Mouse (Mus musculus) embryo, embryonic 11 days (tissue): ENCODE data around the gene Spg7.
"Not testable (repeated sequence)": the region's sequence is repeated elsewhere in the genome, so short reads cannot be mapped to it uniquely, and the experiment has no call there.

Source experiments
- DNase-seq: peaks from one replicate; pipeline ENCODE4 v3.0.0-alpha.2; 2015

Gene Spg7

DNA sequence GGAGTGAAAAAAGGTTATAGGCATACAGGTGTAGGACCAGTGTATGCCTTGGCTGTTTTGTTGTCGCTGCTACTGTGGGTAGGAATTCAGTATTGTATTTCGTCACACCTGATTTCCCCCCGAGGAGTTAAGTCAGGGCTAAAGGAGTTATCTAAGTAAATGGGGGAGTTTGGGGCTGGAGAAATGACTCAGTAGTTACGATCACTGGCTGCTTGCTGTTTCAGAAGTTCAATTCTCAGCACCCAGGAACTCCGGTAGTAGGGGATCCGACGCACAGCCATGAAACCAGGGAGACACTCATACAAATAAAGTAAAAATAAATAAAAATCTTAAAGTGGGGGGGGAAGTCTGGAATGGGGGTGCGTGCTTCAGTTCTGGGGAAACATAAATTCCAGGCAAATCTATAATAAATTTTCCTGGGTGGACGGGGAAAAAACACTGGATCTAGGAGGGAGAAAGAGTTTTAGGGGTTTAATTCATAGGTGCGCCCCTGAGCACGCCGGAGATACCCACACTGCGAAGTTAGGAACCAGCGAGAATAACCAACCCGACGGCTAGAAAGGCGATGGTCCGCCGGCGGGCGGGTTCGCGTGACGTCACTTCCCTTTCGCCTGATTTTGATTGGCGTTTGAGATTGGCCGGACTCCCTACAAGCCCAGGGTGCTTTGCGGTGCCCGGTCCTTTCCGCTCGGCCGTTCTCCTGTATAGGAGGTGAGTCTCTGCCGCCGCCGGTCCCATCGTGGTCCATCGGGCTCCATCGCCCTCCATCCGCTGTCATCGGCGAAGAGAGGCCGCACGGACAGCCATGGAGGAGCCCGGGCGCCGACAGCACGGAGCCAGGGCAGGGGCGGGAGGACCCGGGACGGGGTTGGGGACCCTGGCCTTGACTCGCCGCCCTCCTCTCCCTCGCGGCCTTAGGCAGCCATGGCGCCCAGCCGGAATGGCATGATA, 39.3 kb downstream of the Spg7 start, which contains the start of gene Rpl13:
Rpl13 (plus strand) TSS at position 616 of the 951 bp plus-strand sequence.
- peak; percentile 98 for DNase-seq

DNA sequence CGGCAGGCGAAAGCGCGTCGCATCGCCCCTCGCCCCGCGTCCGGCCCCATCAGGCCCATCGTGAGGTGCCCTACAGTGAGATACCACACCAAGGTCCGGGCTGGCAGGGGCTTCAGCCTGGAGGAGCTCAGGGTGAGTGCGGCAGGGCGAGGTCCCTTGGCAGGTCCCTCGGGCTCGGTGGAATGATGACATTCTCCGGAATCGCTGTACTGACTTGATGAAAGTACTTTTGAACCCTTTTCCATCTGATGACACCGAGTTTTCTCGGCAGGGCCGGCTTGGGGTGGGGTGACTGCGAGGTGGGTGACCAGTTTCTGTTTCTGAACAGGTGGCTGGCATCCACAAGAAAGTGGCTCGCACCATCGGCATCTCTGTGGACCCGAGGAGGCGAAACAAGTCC, 40.1 kb downstream of the Spg7 start:
- not testable (repeated sequence) for DNase-seq

DNA sequence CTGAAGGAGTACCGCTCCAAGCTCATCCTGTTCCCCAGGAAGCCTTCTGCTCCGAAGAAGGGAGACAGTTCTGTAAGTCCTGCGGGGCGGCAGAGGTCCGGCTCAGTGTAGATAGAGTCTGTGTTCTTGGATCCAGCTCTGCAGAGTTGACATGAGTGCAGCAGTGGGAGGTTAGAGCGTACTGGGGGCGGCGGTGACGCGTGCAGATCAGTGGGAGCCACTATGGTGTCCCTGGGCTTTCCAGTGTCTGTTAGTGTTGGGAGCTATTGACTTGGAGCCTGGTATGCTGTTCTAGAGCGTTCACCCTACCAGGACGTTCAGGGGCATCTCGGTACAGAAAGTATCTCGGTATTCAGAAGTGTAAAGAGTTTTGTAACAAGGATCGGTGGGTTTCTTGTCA, 40.5 kb downstream of the Spg7 start:
- DNase-seq: no peak

DNA sequence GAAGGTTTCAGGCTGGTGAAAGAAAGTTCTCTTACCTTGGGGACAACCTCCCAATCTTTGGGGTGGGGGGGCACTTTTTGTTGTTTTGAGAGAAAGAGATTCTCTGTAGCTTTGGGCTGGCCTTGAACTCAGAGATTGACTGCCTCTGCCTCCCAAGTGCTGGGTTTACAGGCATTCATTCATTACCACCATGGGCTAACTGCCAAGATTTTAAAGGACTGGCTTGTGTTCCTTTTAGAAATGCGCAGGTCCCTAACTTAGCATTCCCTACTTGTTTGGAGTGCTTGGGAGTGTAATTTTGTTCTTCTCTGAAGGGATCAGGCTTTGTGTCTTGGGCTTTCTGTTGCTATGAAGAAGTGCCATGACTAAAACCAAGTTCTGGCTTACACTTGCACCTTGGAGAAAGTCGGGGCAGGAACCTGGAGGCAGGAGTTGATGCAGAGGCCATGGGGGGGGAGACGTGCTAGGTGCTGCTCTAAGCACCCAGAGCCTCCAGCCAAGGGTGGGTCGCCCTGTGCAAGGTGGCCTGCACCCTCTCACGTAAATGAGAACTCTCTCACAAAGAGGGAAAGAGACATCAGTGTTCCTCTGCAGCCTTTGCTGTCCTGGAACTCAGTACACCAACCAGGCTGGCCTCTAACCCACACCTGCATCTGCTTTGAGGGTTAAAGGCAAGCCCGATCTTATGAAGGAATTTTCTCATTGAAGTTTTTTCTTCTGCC, 41.5 kb downstream of the Spg7 start:
- DNase-seq: no peak

DNA sequence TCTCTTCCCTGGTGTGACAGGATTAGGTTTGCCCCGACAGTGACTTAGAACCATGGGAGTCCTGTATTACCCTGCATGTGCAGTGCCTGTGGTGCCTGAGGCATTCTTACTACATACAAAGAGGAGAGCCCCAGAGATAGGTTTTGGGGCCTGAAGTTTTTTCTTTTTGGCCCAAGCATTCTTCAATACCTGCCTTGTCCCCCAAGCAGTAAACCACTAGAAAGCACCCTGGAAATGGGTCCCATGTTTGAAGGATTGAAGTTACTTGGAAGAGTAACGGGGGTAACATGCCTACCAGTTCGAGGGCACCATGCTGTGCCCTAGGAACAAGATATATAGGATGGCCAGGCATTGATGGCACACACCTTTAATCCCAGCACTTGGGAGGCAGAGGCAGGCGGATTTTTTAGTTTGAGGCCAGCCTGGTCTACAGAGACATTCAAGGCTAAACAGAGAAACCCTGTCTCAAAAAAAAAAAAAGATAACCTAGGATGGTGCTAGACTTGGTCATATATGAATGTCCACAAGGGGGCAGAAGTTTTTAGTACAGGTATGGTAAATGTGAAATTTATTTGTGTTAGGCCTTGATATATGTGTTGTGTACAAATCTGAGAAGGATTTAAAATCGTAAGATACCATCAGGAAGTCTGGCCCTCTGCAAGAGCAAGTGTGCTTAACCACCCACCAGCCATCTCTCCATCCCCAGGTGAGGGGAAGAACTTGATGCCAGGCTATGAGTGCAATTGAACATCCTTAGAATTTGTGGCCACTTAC, 43.0 kb downstream of the Spg7 start:
- DNase-seq: peak; percentile 78

DNA sequence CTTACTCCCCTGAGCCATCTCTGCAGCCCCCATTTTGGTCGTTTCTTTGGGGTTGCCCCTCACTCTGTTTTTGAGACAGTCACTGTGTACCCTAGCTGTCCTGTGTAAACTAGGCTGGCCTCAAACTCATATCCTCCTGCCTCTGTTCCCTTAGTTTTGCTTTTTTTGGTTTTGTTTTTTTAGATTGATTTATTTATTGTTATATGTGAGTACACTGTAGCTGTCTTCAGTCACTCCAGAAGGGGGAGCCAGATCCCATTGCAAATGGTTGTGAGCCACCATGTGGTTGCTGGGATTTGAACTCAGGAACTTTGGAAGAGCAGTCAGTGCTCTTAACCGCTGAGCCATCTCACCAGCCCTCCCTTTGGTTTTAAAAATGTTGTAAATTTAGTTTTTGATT, 43.8 kb downstream of the Spg7 start:
- DNase-seq: peak; percentile 42

DNA sequence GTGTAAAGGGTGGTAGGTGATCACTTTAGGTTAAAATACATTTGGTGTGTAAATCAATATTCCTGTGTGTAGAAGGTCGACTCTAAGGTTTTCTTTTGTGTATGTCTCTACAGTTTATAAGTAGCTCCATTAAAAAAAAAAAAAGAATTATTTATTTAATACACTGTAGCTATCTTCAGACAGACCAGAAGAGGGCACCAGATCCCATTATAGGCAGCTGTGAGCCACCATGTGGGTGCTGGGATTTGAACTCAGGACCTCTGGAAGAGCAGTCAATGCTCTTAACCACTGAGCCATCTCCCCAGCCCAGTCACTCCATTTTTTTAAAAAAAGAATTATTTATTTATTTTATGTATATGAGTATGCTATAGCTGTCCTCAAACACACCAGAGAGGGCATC, 45.3 kb downstream of the Spg7 start:
- DNase-seq: no peak

DNA sequence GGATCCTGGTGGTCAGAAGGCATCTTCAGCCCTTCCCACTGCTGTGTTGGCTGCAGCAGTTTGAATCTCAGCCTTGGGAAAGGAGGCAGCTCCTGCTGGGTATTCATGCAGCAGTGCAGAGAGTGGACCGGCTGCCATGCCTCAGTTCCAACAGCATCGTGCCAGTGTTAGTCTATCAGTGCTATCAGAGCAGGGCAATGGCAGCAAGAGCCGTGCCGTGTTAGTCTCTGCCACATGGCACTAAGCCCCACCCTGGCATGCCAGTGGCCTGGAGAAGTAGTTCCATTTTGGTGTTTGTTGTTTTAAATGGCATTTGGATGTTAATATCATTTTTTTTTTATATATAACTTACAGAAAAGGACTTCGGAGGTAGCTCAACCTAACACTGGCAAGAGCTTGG, 46.2 kb downstream of the Spg7 start:
- DNase-seq: no peak

DNA sequence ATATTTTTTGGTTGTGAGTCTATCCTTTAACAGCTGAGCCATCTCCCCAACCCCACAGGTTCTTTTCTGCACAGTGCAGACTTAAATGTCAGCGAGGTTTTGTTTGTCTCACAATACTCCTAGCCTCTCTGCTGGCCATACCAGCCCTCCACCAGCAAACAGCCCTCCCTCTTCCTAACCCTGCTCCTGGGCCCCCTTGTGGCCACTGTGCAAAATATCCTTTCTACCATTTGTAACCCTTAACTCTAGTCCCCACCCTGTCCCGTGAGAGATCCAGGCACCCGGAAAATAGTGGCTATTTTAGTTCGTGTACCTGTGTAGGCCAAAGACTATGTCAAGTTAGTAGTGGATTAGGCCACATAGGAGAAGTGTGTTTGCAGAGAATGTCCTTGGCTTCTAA, 47.9 kb downstream of the Spg7 start:
- peak; percentile 73 for DNase-seq

DNA sequence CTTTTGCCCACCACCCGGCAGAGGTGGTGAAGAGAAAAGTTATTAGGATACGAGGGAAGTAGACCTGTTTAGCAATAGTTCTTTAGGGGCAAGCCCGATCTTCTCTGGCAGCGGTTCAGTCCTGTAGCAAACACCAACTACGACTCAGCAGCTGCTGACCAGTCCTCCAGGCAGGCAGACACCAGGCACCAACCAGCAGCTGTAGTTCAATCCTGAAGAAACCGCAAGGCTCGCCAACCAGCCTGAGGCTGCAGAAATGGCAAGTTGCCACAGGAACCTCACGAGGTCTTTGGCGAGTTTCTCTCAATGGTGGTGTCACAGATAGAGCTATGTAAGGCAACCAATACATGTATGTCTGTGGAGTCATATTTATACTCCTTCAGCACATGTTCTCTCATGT, 50.1 kb downstream of the Spg7 start:
- no peak for DNase-seq

DNA sequence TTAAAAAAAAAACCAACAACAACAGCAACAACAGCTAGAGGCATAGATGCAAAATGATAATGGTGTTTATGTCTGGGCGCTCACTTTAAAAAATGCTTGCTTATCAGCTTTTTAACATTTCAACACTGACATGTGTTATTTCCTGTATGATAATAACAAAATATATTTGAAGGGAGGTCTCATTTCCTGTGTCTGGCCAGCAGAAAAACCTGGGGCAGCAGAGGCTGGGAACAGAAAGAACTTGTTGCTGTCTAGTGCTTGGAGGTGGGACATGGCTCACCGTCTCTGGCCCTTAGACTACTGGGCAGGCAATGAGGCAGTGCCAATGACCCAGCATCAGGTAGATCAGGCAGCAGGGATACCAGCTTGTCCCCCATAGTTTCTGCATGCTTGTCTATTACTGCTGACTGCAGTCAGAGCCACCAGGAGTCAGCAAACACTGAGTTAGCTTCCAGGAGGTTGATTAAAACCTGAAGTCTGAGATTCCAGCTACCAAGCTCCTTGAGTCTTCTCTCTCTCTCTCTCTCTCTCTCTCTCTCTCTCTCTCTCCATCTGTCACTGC, 51.2 kb downstream of the Spg7 start:
- DNase-seq: no peak

DNA sequence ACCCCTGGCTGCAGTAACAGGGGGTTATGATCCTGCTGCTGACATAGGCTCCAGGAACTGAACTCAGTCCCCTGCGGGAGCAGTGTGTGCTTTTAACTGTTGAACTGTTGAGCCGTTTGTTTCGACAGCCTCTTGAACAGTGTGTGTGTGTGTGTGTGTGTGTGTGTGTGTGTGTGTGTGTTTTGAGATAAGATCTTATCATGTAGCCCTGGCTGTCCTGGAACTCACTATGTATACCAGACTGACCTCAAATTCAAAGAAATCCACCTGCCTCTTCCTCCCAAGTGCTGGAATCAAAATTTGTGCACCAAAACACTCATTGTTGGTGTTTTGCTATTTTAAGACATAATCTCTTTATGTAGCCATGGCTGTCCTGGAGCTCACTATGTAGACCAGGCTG, 51.9 kb downstream of the Spg7 start:
- no peak for DNase-seq

DNA sequence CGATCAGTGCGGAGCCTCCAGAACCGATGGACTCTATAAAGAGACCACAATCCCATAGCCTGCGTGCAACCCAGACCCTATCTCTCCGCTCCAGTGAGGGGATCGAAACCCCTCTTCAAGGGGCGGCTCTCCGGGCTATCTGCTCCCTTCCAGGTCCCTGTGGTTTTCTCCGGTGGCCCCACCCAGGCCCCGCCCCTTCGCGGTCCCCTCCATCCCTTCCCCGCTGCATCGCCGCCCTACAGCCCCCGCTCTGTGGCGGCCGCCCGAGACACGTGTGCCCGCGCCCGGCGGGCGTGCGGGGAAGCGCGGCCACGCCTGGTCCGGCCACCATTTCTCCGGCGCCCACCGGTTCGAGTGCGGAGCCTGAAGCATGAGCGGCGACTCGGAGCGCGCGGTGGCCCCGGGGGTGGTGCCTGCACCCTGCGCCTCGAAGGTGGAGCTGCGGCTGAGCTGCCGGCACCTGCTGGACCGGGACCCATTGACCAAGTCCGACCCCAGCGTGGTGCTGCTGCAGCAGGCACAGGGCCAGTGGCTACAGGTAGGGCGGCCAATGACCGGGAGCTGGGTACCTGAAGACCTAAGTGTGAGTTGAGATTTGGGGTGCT, 54.5 kb downstream of the Spg7 start, which contains the start of gene Cpne7:
Cpne7 (plus strand) TSS at position 248 of the 605 bp plus-strand sequence.
- DNase-seq: peak; percentile 52

DNA sequence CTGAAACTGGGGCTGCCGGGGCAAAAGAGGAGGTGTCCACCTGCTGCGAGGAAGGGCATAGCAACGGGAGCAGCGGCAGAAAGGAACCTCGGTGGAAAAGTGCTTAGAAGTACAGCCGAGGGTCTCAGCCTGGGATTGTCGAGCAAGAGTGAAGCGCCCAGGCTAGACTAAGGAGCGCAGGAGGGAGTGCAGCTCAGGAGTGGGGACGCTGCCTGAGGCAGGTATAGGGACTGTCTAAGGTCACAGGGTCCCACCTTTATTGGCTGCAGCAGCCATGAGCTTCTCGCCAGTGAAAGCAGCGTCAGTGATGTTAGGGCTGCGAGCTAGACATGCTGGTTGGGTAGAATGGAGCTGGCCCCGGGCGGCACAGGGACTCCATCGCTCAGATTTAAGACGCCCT, 55.0 kb downstream of the Spg7 start:
- no peak for DNase-seq

DNA sequence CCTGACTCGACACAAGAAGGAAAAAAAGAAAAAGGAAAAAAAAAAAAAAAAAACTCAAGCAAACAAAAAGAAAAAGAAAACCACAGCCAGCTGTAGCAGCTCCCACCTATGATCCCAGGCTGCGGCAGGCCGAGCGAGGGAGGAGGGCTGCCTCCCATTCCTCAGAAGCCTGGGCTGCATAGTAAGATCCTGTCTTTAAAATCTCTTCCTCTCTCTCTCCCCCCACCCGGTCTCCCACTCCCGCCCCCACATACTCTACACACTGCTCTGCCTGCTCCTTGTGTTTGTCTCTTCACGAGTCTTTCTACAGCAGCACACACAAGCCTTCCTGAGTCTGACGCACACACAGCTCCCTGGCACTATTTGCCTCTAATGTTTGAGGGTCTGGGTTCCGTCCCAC, 59.3 kb downstream of the Spg7 start:
- no peak for DNase-seq

DNA sequence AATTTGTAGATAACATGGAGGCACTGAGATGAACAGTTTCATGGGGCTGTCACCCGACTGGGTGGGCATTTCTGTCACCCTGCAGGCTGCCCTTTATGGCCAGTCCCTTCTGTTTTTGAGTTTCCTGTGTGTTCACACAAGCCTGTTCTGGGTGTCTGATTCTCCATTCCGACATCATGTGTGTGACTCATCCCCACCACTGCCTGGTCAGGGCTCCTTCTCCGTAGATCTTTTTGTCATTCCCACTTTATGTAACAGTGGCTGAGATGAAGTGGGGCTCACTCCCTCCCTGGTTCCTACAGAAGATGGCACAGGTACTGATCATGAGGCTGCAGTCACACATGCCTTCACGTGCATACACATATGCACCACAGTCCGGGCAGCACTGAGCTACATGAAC, 59.9 kb downstream of the Spg7 start:
- DNase-seq: no peak

DNA sequence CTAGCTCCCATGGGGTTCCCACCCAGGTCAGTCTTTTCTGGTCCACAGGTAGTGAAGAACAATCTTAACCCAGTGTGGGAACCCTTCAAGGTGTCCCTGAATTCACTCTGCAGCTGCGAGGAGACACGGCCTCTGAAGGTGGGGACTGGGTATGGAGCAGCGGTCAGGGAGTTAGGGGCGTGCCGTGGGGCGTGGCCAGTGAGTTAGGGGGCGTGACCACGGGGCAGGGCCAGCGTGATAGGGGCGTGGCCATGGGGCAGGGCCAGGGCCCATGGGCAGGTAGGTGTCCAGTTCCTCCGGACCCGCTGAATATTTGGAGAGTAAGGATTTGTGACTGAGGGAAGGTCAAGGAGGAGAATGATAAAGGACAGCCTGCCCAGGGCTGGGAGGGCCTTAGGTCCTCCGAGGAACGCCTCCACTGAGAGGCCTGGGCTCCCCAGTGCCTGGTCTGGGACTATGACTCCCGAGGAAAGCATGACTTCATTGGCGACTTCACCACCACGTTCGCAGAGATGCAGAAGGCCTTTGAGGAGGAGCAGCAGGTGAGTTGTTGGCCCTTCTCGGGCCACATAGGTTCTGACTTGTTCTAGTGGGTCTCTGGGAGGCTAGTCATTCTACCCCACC, 63.6 kb downstream of the Spg7 start:
- peak; percentile 68 for DNase-seq

DNA sequence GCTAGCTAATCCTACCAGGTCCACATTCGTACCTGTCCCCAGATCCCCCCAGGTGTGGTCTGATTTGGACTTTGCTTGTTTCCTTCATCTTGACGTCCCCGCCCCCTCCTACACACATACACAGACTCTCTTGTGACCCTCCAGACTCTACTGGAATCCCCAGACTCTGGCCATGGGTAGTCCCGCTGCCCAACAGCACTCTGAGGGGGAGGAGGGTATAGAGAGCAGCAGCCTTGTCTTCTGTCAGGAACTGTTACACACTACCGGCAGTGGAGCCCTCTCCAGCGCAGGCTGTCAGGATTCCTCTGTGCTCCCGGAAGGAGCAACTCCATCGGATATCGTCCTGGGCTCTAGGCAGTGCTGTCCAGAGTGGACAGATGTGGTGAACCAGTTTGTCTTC, 68.3 kb downstream of the Spg7 start:
- no peak for DNase-seq

DNA sequence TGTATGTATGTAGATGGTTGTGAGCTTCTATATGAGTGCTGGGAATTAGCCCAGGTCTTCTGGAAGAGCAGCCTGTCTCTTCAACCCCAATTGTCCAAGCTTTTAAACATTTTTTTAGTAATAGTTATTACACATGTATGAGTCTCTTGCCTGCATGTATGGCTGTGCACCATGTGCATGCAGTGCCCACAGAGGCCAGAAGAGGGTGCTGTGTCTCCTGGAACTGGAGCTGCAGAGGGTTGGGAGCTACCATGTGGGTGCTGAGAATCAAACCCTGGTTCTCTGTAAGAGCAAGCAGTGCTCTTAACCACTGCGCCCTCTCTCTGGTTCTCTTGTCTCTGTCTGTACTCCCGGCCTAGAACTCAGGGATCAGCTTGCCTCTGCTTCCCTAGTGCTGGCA, 70.2 kb downstream of the Spg7 start:
- DNase-seq: no peak

DNA sequence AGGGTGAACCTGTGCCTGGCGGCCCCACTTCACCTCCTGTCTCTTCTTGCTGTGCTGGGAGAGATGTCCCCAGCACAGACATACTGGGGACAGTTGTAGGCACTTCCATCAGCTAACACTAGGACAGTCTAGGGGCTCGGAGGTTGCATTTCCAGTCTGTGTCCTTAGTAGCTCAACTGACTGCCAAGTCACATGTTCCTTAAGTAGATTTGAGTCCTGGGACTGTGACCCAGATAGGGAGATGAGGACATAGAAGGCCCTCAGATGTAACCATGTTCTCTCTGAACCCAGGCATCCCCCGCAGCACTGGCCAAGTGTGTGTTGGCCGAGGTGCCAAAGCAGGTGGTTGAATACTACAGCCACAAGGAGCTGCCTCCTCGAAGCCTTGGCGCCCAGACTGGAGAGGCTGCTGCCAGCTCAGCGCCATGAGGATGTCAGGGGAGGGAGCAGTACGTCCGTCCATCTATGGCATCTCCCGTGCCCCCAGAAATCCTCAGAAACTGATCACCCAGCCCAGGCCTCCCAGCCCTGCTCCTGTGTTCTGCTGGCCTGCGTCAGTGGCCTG, 71.5 kb downstream of the Spg7 start:
- DNase-seq: no peak

DNA sequence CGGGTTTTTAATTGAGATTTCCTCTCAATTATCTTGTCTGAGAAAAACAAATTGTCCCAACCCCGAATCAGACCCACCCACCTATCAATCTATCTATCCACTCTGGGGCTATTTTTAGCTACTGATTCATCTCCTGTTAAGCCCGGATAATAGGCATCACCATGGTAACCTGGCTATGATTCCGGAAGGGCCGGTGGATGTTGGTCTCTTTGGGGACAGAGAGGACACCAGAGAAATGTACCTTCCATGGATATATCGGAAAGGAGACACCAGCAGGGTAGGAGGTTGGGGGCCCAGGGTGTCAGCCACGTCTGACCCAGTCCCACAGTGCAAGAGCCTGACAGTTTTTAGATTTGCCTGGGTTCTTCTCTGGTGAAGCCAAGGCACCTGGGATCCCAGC, 72.7 kb downstream of the Spg7 start:
- DNase-seq: peak; percentile 60

DNA sequence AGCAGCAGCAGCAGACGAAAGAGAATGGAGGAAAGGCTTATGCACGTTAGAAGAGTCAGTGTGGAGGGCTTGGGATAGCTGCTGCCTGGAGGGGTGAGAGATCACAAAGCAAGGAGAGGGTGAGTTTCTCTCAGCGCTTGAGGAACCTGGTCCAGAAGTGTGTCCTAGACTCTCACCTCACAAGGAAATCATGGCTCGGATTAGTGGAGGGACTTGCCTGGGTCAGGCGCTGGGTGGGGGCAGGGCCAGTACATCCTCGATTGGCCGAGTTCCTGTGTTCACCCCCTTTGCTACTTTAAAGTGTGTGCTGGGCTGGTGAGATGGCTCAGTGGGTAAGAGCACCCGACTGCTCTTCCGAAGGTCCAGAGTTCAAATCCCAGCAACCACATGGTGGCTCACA, 73.1 kb downstream of the Spg7 start:
- DNase-seq: no peak
